Mouse (Mus musculus): Measurements from ENCODE around the gene Ing2.

Ing2 gene

DNA sequence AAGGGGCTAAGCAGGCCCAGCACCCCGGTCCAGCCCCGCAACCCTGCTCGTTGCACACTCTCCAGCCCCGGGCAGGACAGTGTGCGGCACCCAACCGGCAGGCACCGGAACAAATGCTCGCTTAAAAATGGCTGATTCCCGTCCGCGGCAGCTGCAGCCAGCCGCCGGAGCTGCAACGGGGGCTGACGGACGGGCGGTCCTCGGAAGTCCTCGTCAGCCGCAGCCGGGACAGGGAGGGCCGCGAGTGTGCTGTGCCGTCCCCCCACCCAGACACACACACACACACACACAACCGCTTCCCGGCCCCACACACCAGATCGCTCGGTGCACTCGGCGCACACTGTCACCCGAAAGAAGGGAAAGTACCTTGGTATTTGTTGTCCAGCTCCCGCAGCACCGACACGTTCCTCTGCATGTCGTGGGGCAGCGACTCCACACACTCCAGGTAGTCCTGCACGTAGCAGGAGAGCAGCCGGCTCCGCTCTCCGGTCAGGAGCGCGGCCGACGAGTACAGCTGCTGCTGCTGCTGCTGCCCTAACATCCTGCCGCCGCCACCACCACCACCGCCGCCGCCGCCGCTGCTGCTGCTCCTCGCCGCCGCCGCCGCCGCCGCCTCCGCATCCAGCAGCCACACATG lies 1.1 kb downstream of the Ing2 start:
- no peak for DNase-seq (ENCODE audit: low spot score)

DNA sequence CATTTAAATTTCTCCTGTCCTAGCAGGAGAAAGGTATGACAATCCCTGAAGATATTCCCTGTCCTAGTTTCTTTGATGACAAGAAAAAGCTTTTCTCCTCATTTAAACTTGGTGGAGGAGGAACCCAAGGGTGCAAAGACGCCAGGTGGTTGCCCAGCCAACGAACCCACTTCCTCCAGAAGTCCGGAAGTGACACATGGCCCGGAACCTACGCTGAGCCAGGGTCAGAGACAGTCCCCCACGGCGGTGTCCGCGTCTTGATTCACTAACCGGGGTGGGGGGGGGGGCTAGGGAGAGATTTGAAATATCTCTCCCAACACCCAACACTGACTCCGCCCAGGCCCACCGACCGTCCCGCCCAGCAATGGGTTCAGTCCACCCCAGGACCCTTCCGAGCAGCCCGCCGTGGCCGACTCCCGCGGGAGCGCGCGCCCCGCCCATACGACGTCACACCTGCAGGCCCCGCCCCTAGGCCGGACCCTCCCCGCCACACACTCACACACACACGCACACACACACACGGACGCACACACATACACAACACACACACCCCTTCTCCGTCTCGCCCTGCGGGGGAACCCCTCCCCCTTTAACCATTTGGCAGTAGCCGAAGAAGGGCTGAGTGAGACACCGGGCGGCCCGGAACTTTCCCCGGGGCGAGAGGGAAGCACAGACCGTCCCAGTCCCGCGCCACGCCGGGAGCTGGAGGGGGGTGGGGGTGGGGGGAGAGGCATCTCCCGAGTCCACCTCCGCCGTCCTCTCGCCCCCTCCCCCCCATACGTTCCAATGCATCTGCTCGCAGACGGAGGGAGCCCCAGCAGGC lies 1.8 kb downstream of the Ing2 start:
- peak; percentile 92 for DNase-seq (ENCODE audit: low spot score)

DNA sequence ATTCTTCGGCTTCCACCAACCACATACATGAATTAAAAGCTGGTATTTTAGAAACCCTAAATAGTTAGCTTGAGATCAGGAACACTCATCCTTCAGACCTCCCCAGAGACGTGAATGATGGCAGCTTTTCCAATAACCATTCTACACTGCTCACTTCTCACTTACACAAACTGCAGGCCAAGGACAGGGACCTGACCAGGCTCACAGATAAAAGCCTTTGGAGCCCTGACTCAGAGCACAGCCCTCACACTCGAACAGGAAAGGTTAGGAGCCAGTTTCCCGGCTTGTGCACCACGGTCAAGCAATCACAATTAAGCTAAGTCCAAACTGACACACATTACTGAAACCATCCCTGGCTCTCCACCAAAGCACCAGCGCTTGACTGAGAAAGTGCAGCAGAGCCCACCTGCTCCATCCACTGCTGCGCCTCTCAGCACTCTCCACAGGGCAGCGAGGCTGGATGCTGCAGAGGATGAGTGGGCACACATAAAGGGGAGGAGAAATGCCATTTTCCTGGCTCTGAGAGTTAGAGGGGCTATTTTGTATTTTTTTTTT lies 11.0 kb downstream of the Ing2 start:
- no peak for DNase-seq (ENCODE audit: low spot score)

DNA sequence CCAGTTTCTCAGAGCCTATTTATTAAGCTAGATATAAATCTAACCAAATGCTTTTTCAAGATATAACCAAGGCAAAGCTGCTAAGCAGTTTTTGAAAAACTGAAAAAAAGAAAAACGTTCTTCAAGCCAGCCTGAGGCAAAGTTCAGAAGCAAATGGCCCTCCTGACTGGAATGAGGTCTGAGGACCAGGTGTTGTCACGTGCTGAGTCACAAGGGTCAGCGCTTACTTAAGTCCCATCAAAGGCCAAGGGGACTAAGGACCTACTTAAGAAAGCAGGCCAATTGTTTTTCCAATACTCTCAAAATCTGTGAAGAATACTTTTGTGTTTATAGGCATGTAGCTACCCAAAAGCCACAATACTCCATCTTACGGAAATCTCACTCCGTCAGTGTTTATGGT lies 12.2 kb downstream of the Ing2 start:
- no peak for DNase-seq (ENCODE audit: low spot score)

DNA sequence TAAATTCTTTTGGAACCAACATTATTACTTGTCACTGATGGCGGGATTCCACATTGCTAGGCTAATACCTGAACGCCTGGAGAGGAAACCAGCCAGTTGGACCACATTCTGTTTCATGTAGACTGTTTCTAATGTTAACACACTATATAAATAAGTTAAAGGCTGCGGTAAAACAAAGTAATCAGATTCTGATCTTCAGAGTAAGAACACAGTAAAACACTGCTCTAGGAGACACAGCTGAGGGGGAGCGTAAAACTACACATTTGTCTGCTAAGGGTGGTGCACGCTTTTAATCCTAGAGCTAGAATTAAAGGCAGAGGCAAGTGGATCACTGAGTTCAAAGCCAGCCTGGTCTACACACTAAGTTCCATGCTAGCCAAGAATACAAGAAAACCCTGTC lies 12.6 kb downstream of the Ing2 start:
- DNase-seq (ENCODE audit: low spot score), result no peak

DNA sequence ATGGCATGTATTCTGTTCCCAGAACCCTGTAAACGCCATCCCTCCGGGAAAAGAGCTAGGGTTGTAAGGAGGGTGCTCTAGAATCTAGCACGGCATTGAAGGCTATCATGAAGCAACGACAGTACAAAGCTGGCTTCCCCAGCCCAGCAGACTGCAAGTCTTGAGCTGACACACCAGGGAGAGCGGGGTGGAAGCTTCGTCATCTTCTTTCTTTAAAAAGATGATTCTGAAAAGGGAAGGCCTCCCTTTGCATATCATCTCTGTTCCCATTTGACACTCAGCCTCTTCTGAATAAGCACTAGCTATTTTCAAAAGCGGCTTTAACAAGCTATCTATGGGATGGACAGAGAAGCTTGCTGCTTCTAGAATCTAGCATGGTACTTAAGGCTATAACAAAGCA lies 15.0 kb downstream of the Ing2 start:
- DNase-seq (ENCODE audit: low spot score), result no peak

DNA sequence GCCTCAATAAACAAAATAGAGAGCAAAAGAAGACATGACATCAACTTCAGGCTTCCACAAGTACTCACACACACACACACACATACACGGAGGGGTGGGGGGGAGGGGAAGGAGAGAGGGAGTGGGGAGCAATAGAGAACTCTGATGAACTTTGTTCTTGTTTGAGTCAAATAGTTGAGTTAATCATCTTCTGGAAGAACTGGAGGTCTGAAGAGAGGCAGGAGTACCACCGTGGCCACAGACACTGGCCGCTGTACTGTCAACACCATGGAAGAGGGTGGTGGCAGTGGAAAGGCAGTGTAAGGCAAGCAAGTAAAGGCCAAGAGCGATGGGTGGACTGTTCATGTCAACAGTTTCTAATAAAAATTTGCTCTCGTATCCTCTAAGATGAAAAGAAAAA lies 15.9 kb downstream of the Ing2 start:
- DNase-seq (ENCODE audit: low spot score), result no peak

DNA sequence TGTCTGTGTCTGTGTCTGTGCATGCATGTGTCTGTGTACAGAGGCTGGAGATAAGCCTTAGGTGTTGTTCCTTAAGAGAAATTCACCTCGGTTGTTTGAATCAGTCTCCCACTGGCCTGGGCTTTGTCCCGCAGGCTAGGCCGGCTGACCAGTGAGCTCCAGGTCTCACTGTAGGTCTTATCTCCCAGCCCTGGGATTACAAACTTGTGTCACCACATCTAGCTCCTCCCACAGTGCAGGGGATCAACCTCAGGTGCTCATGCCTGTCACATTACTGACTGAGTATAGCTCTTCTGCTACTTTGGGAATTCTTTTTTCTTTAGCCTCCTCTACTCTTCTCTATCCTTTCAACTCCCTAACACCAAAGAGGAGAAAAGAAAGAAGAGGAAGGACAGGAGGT lies 20.9 kb downstream of the Ing2 start:
- no peak for DNase-seq (ENCODE audit: low spot score)

DNA sequence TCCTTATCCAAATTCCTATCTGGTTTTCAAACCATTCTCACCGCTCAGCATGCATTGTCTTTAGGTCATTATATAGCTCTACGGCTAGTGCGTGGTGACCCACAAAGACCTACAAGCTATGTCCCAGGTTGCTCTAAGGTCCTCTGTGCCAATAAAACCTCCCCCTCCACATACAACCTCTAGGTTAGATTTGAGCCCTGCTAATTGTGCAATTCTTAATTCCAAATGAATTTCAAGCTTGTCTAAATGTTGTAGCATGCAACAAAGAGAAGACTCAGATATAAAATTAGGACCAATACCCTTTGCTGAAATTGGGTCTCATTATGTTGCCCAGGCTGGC lies 22.6 kb downstream of the Ing2 start:
- no peak for DNase-seq (ENCODE audit: low spot score)

DNA sequence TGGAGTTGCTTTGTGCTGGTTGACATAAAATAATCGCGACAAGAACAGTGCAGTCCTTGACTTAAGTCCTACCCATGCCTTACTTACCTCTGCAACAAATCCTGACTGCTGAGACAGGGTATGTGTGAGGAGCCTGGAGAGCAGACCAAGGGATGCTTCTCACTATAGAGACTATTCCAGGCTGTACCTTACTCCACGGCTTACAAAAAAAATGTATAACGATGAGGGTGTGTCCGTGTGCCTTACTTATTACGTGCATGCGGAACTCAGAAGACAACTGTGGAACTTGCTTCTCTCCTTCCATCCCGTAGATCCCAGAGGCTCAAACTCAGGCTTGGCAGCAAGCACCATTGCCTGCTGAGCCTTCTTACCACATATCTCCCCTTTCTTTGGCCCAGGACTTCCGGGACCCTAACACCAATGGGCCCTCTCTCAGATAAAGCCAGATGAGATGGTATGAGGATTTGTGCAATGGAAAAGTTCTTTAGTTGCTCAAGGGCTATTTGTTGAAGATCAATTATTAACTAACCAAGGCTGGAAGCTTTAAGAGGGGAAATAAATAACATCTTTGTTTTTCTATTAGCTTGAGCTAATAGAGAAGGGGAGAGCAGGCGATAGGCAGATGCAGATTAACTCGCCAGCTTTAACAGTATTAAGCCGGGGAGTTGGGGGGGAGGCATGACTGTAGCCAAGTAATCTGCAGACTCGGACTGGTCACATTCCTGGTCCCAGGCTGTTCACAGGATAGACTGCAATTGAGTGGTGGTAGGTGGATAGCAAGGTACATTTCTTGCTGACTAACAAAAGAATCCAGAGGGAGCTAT lies 23.2 kb downstream of the Ing2 start:
- DNase-seq (ENCODE audit: low spot score), result no peak

DNA sequence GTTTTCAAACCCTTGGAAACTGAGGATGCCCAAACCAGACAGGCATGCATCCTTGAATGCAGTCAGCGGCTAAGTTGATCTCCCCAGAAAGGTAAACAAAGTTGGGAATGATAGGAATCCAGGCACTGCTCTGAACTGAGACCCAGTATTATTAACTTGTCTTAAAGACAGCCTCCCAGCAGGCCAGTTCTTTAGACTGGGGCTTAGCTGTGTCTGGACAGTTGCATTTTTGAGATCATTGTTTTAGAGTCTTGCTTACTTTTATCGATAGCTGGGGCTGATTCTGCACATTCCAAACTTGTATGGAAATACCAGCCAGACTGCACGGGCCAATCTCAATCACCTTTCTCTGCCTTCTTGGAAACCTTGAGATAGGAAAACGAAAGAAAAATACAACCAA lies 24.5 kb downstream of the Ing2 start:
- DNase-seq (ENCODE audit: low spot score), result no peak

DNA sequence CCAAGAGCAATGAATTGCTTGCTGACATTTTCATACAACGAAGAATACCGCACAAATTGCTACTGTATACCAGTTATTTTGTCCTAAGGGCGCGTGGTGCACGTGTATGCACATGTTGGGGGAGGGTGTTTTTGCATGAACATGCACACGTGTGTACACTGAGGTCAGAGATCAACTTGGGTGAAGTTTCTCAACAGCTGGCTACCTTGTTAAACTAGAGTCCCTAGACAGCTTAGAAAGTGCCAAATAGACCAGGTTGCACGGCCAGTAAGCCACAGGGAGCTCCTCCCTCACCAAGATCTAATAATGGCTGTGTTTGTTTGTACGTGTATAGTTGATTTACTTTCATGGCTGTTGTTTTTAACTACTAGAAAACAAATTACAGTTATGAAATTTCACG lies 25.8 kb downstream of the Ing2 start:
- no peak for DNase-seq (ENCODE audit: low spot score)

DNA sequence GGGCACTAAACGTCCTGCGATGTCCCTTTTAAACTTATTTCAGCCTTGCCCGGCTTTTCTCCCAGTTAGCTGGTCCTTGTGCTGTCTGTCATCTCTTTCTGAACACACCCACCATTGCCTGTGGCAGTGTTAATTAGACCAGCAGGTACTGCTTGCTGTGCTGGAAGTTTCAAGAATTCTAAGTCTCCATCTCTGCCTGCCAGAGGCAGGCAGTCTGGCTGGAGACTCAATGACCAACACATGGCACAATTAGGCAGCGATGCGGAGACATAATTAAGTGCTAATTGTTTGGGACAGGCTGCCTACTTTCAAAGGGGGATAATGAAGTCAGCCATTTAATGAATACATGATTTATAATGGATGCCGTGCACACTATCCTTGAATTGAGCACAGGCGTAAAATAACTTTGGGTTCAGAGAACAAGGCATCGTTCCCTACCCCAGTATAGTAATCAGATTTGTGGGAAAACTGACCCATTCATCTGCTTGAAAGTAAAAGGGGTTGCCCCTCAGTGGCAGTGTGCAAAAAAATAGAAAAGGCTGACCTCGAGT lies 32.8 kb downstream of the Ing2 start:
- DNase-seq (ENCODE audit: low spot score), result no peak

DNA sequence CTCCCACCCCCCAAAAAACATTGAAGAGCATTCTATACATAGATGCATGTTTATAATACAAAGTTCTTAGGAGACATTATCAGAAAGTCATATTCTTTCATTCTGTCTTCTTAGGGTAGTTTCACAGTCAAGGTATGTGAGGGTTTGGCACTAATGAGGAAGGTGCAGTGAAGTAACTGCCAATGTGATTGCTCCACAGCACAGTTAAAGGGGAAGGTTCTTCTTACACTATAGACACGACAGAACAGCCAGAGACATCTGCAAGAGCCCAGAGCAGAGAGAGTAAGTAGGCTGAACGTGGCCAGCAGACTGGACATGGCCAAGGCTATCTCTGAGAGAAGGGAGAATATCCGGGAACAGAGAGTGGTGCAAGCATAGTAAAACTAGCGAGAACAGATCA lies 38.2 kb downstream of the Ing2 start:
- DNase-seq (ENCODE audit: low spot score), result no peak

DNA sequence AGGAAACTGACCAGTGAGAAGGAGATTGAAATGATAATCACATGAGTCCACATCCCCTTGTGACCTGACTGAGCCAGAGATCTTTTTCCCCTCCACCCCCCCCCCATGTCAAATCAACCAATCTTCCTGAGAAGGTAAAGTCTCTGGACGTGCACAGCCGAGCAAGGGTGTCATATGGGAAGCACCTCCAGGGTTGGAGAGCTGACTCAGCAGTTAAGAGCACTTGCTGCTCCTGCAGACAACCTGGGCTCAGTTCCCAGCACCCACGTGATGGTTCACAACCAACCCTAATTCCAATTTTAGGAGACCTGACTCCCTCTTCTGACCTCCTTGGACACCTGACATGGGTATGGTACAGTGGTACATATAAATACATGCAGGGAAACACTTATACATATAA lies 39.3 kb downstream of the Ing2 start:
- DNase-seq (ENCODE audit: low spot score), result no peak

DNA sequence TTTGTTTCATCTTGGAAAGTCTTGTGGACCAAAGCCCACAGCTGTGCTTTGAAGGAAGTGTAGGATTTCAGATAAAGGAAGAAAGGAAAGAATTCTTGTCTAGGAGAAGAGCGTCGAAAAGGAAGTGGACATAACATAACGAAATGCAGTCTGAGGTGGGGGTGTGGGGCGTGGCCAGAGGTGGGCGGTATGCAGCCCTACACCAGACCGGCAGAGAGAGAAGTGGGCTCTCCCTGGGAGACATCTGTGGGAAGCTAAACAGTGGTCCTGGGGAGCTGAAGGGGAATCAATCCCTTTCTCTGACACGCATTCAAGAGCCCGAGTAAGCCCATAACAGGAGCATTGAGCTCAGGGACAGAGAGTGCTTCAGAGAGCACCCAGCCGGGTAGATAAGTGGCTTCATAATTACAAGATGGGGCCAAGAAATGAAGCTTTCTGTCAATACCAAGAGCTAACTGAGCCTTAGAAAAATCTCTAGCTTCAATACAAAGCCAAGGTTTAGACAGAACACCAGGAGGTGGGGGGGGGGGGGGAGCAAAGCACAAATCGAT lies 40.5 kb downstream of the Ing2 start:
- no peak for DNase-seq (ENCODE audit: low spot score)

DNA sequence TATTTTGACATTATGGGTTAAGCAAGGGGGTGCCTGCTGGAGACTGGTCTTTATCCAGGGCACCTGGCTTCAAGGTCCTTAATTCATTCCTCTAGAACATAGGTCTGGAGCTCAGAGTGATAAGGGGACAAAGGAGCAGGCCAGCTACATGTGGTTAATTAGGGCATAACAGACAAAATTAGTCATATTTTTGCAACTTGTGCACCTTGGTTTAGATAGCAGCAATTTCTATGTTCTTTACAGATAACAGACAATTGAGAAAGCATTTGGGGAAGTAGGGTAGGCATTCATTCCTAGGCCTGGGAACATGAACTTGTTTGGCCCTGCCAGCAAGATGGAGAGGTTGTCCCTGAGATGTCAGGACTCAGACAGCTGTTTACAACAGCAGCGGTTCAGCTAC lies 54.2 kb downstream of the Ing2 start:
- DNase-seq (ENCODE audit: low spot score), result no peak
